Mouse (Mus musculus) liver, postnatal 0 days (tissue): ENCODE measurements around the gene Cars2.

Experiments
- CTCF ChIP-seq: sonication (generic); IDR thresholded peaks from 2 replicates; pipeline ENCODE4 v1.5.1; 2016; ENCODE audit warnings: antibody characterized with exemption, low read depth
- EP300 ChIP-seq: IDR thresholded peaks from 2 replicates; pipeline ENCODE4 v1.6.1; 2016; ENCODE audit warnings: antibody characterized with exemption, low read depth, mild to moderate bottlenecking

DNA sequence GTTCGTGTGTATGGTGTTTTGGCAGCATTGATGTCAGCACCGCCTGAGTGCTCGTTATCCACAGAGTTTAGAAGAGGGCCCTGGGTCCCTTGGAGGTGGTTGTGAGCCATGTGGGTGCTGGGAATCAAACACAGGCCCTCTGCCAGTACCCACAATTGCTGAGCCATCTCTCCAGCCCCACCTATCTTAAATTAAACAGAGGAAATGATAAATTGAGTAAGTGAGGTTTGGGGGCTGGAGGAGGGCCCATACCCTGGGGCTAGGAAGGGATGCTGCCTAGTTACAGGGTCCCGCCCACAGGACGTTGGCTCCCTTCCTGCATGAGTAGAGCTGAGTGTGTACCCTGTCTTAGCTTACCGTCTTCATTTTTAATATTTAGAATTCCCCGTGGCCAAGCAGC is 14.1 kb upstream of the Cars2 start:
- TF ChIP-seq CTCF (no peak), EP300 (no peak)
